Mouse (Mus musculus) liver, embryonic 14.5 days (tissue): ENCODE results near the gene B3gnt2. TPM values are rescaled to one million over a fixed set of nuclear protein-coding genes. Genes with fewer than 3 reads are reported as not detected.

Source experiments
- ATAC-seq: fragments of 200-750 bp; cut with Nextera tagmentation; 2 replicates; pipeline ENCODE4 v1.8.0; 2017; ENCODE audit warnings: moderate number of reproducible peaks, mild to moderate bottlenecking, moderate library complexity; ENCODE audit not compliant: insufficient read depth
- DNase-seq, 3 experiments: peaks; one replicate each; pipeline ENCODE4 v3.0.0-alpha.2; 2012 to 2013; ENCODE audit warnings: low read depth in 3 of 3, low spot score in 3 of 3
- H3K27ac ChIP-seq: fragments of 300-500 bp; sonication (generic); 2 replicates; pipeline ENCODE4 v1.5.1; 2014; ENCODE audit warnings: moderate library complexity, mild to moderate bottlenecking, control low read depth, inconsistent platforms
- H3K27me3 ChIP-seq: fragments of 300-500 bp; sonication (generic); 2 replicates; pipeline ENCODE4 v1.6.1; 2014; ENCODE audit warnings: mild to moderate bottlenecking, low read length, moderate library complexity; ENCODE audit not compliant: control insufficient read depth, insufficient read depth
- H3K36me3 ChIP-seq: fragments of 300-500 bp; sonication (generic); replicated peaks from 2 replicates; pipeline ENCODE4 v1.6.1; 2014; ENCODE audit warnings: low read depth; ENCODE audit not compliant: control insufficient read depth, insufficient read depth
- H3K4me1 ChIP-seq, 2 experiments: fragments of 200-500 bp in 1 of 2; fragments of 300-500 bp in 1 of 2; sonication (generic) in 1 of 2; replicated peaks; 2 replicates each; pipeline ENCODE4 v1.6.1; 2012 to 2014; ENCODE audit warnings: antibody characterized with exemption in 1 of 2, inconsistent platforms in 1 of 2, low read length in 1 of 2; ENCODE audit not compliant: control insufficient read depth in 2 of 2, insufficient read depth in 2 of 2
- H3K4me2 ChIP-seq: fragments of 300-500 bp; sonication (generic); 2 replicates; pipeline ENCODE4 v1.6.1; 2014; ENCODE audit warnings: low read depth, mild to moderate bottlenecking, control low read depth, moderate library complexity
- H3K4me3 ChIP-seq, 2 experiments: fragments of 200-500 bp in 1 of 2; fragments of 300-500 bp in 1 of 2; sonication (generic) in 1 of 2; 2 replicates each; pipeline ENCODE4 v1.5.1; 2012 to 2014; ENCODE audit warnings: low read depth in 2 of 2, low read length in 2 of 2, mild to moderate bottlenecking in 2 of 2, control low read depth in 1 of 2, inconsistent platforms in 1 of 2, moderate library complexity in 1 of 2; ENCODE audit not compliant: insufficient read depth in 1 of 2
- H3K9ac ChIP-seq: fragments of 300-500 bp; sonication (generic); replicated peaks from 2 replicates; pipeline ENCODE4 v1.6.1; 2014; ENCODE audit warnings: mild to moderate bottlenecking, control low read depth, moderate library complexity
- H3K9me3 ChIP-seq: fragments of 300-500 bp; sonication (generic); 2 replicates; pipeline ENCODE4 v1.6.1; 2016; ENCODE audit warnings: low read length, mixed read lengths; ENCODE audit not compliant: control insufficient read depth
- CTCF ChIP-seq: IDR thresholded peaks from 2 replicates; pipeline ENCODE4 v1.5.1; 2016; ENCODE audit warnings: antibody characterized with exemption, low read depth, control low read depth
- EP300 ChIP-seq: IDR thresholded peaks from 2 replicates; pipeline ENCODE4 v1.6.1; 2016; ENCODE audit warnings: antibody characterized with exemption, low read depth
- WGBS: fragments of 180-500 bp; shearing (Covaris S2); extraction: QIAGEN DNeasy Blood & Tissue Kit; methylation state at CpG from one replicate; pipeline ENCODE4 v1.1.7; 2014; ENCODE audit not compliant: insufficient replicate concordance; 5-methylcytosine and 5-hydroxymethylcytosine counted together
- polyA plus RNA-seq, 2 experiments: library from polyadenylated mRNA; depleted of rRNA in 1 of 2; stranded (reverse) in 1 of 2; unstranded in 1 of 2; fragments of >200 nt; fragmentation: Nextera tagmentation in 1 of 2; extraction: Ambion mirVana in 1 of 2; gene quantifications; 2 replicates each; pipeline versions ENCODE4 v1.2.1 to v1.2.3; 2012 to 2014

Gene B3gnt2
- polyA plus RNA-seq, 2 experiments, result 2.3 to 3.6 TPM

- Histone ChIP-seq H3K9me3 (no peaks in the 10 kb centered on the region), H3K27ac (no peak overlapping the region), H3K4me3 (no peak overlapping the region), H3K27me3 (no peaks in the 10 kb centered on the region), H3K4me1 (peaks cover 0 to 8% of the 10 kb centered on the region in 2 experiments; a peak in 2 of 4 replicates), H3K4me2 (no peak overlapping the region), H3K36me3 (no peaks in the 10 kb centered on the region), H3K9ac (no peak overlapping the region)
- 72% methylated on average over 2 of the region's 2 CpGs for WGBS
- ATAC-seq (no peak), DNase-seq (peak in 1 of 3 experiments; percentile 26)
- TF ChIP-seq CTCF (peak; percentile 62), EP300 (no peak)
Observed at GRCm38 (mm10) chr11:22777531-22777930, 83.2 kb downstream of the B3gnt2 start.

- H3K27ac ChIP-seq, result no peak overlapping the region
- DNase-seq, result no peak
- H3K4me2 ChIP-seq, result no peak overlapping the region
- TF ChIP-seq CTCF (no peak), EP300 (no peak)
- H3K4me1 ChIP-seq, result no peaks in the 10 kb centered on the region
- H3K4me3 ChIP-seq, result no peak overlapping the region
- no peaks in the 10 kb centered on the region for H3K36me3 ChIP-seq
- H3K9me3 ChIP-seq, result no peaks in the 10 kb centered on the region
- ATAC-seq, result no peak
- 56% methylated on average over 2 of the region's 2 CpGs for WGBS
- no peak overlapping the region for H3K9ac ChIP-seq
- no peaks in the 10 kb centered on the region for H3K27me3 ChIP-seq
Observed at GRCm38 (mm10) chr11:22774821-22775220, 85.9 kb downstream of the B3gnt2 start.

- no peaks in the 10 kb centered on the region for H3K9me3 ChIP-seq
- H3K4me3 ChIP-seq, result no peak overlapping the region
- no peak for TF ChIP-seq EP300
- no peak for TF ChIP-seq CTCF
- H3K4me1 ChIP-seq, result peaks cover 0 to 6% of the 10 kb centered on the region in 2 experiments; a peak in 2 of 4 replicates
- H3K27ac ChIP-seq, result no peak overlapping the region
- DNase-seq (no peak), ATAC-seq (no peak)
- no peaks in the 10 kb centered on the region for H3K36me3 ChIP-seq
- 64% methylated on average over 2 of the region's 2 CpGs for WGBS
- H3K9ac ChIP-seq, result no peak overlapping the region
- H3K27me3 ChIP-seq, result no peaks in the 10 kb centered on the region
- no peak overlapping the region for H3K4me2 ChIP-seq
Observed at GRCm38 (mm10) chr11:22766238-22766637, 94.5 kb downstream of the B3gnt2 start.

- Histone ChIP-seq H3K9ac (no peak overlapping the region), H3K27me3 (no peaks in the 10 kb centered on the region), H3K4me2 (no peak overlapping the region), H3K27ac (no peak overlapping the region), H3K9me3 (no peaks in the 10 kb centered on the region), H3K36me3 (no peaks in the 10 kb centered on the region), H3K4me1 (peaks cover 0 to 6% of the 10 kb centered on the region in 2 experiments; a peak in 2 of 4 replicates), H3K4me3 (no peak overlapping the region)
- TF ChIP-seq EP300 (no peak), CTCF (no peak)
- ATAC-seq (no peak), DNase-seq (no peak)
- WGBS, result 61% methylated on average over 4 of the region's 4 CpGs
Observed at GRCm38 (mm10) chr11:22765425-22765824, 95.3 kb downstream of the B3gnt2 start.

GRCm38 (mm10) chr11:22763556-22764295 lies 97.0 kb downstream of the B3gnt2 start:
- WGBS, result 63% methylated on average over 4 of the region's 4 CpGs
- Histone ChIP-seq H3K9ac (no peak overlapping the region), H3K36me3 (no peaks in the 10 kb centered on the region), H3K27ac (no peak overlapping the region), H3K9me3 (no peaks in the 10 kb centered on the region), H3K4me2 (no peak overlapping the region), H3K27me3 (no peaks in the 10 kb centered on the region), H3K4me3 (no peak overlapping the region), H3K4me1 (peaks cover 0 to 6% of the 10 kb centered on the region in 2 experiments; a peak in 2 of 4 replicates)
- no peak for TF ChIP-seq CTCF
- TF ChIP-seq EP300, result no peak
- no peak for DNase-seq
- no peak for ATAC-seq
